Mouse (Mus musculus) gonadal fat pad, adult 2 months (tissue): ENCODE results near the gene Pdik1l. TPM values are rescaled to one million over a fixed set of nuclear protein-coding genes. Genes with fewer than 3 reads are reported as not detected.
A peak's percentile ranks its signal among the peaks of the same experiment; 100 is the strongest.

Experiments
- DNase-seq: peaks from one replicate; pipeline ENCODE4 v3.0.0-alpha.2; 2012; ENCODE audit warnings: low read depth
- polyA plus RNA-seq: library from polyadenylated mRNA; depleted of rRNA; stranded (reverse); fragments of >200 nt; gene quantifications from 2 replicates; pipeline ENCODE4 v1.2.3, GENCODE M21; 2012; rRNA removed

Pdik1l gene
- 6.8 and 8.3 TPM in 2 replicates for polyA plus RNA-seq

GRCm38 (mm10) chr4:134287575-134288025, at the start of gene Pdik1l:
TSS of gene Pdik1l (minus strand) at chr4:134287895.
- DNase-seq: no peak

DNA sequence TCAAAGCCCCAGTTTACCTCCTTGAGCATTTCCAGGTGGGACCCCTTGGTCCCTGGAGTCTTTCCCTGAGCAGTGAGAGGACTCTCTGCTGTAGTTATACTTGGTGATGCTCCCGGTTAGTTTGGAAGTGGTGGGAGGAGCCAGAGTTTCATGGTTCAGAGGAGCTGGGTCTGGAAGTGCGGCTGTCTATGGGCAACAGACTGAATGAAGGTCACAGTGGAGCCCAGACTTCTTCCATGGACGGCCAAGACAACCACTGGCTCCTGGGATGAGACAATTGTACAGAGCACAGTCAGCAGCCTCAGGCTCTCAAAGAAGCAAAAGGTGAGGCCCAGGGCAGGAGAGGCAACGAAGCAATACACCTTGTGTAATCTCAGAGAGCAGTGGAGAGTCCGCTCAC, 42.6 kb upstream of the Pdik1l start:
- DNase-seq: no peak

- no peak for DNase-seq
These were observed 41.1 kb upstream of the Pdik1l start for GRCm38 (mm10) chr4:134328832-134329231.

DNA sequence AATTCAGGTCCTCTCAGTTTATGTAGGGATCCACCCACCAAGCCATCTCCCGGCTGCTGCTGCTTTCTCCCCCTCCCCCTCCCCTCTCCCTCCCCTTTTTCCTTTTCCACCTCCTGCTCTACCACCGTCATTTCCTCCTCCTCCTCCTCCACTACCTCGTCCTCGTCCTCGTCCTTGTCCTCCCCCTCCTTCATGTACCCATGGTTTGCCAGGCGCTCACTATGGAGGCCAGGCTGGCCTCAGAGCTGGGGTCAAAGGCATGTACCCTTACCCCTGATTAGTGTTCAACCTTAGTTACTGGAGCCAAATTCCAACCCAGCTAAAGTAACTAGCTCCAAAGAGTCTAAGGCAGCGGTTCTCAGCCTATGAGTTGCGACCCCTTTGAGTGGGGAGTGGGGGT, 40.5 kb upstream of the Pdik1l start:
- DNase-seq: no peak

DNA sequence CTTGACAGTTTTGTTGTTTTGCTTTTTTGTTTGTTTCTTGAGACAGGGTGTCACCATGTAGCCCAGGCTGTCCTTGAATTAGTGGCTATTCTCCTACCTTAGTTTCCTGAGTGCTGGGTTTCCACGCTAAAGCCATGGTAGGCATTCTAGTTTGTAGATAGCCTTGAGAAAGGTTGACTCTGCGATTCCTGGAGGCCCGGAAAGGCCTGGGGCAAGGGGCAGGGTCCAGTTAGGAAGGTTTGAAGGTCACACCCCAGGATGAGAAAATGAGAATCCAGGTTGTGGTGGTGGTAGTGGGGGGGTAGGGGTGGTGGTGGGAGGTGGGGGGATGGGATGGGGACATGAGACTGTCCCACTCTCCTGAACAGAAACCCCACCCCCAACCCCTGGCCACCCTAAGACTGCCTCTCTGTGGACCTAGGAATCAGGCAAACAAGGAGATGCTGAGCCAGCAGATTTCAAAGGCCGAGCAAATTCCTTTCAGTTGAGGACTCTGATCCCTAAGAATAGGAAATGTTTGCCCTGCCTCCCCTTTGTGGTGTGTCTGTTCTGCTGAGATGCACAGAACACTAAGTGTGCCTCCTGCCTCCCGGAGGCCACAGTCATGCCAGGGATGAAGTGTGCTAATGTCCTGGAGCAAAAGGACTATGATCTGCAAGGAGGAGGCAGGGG, 39.3 kb upstream of the Pdik1l start:
- no peak for DNase-seq

- DNase-seq: no peak
These were observed 37.0 kb upstream of the Pdik1l start for GRCm38 (mm10) chr4:134324655-134325054.

- DNase-seq: no peak
These were observed 33.8 kb upstream of the Pdik1l start for GRCm38 (mm10) chr4:134321524-134321923.

- DNase-seq: no peak
These were observed 32.0 kb upstream of the Pdik1l start for GRCm38 (mm10) chr4:134319674-134320073.

DNA sequence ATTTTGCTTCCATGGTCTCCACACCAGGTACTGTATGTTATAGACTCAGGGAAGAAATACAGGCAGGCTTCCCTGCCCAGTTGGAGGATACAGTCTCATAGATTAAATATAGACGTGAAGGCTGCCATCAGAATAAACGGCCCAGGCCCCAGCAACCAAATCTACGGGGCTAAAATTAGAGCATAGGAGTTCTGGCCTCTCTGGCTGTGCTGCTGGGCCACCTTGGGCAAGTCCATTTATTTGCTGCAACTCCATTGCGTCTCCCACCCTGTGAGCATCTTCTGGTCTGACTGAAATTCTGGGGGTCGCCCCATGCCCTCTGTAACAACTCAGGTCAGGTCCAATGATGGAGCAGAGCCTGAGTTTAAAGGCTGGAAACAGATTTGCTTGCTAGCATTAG, 31.4 kb upstream of the Pdik1l start:
- DNase-seq: no peak

DNA sequence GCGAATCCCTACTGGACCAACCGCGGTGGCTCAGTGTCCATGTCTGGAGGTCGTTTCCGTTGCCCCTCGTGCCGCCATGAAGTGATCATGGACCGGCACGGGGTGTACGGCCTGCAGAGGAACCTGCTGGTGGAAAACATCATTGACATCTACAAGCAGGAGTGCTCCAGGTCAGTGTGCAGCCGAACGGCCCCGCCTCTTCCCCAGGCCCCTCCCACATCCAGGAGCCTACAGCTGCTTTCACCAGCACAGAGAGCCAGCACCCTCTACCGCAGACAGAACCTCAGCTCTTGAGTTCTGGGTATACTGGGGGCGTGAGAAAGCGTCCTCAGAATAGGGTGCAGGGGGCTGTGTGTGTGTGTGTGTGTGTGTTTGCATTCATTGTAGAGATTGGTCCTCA, 28.7 kb upstream of the Pdik1l start:
- DNase-seq: no peak

- DNase-seq: no peak
These were observed 27.8 kb upstream of the Pdik1l start for GRCm38 (mm10) chr4:134315470-134315869.

GRCm38 (mm10) chr4:134314876-134315275, 27.2 kb upstream of the Pdik1l start, which contains the start of gene Trim63:
TSS of gene Trim63 (plus strand) at chr4:134315120.
- no peak for DNase-seq

DNA sequence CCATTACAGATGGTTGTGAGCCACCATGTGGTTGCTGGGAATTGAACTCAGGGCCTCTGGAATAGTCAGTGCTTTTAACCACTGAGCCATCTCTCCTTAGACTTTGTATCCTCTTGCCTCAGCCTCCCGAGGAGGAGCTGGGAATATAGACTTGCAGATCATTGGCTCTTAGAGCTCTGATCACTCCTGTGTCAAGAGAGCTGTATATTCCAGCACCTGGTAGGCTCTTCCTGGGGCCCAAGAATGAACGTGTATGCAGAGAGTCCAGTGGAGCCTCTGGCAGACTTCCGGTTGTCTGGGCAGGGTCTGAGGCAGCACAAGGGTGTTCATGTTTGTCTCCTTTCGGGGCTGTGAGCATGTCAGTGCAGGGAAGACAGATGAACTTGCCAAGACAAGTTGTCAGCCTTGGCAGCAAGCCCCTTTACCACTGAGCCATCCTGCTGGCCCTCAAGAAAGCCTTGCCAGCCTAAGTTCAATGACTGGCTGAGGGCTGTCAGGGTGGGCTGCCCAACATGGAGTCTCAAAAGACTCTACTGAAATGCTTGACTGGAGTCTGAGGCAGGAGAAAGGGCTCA, 26.5 kb upstream of the Pdik1l start:
- DNase-seq: no peak

DNA sequence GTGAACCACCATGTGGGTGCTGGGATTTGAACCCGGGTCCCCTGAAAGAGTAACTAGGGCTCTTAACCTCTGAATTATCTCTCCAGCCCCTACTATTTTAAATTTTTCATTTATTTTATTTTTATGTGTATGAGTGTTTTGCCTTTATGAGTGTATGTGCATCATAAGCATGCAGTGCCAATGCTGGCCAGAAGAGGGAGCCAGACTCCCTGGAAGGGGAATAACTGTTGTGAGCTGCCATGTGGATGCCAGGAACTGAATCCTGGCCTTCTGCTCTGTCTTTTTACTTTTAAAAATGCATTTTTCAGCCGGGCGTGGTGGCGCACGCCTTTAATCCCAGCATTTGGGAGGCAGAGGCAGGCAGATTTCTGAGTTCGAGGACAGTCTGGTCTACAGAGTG, 25.2 kb upstream of the Pdik1l start:
- DNase-seq: no peak

DNA sequence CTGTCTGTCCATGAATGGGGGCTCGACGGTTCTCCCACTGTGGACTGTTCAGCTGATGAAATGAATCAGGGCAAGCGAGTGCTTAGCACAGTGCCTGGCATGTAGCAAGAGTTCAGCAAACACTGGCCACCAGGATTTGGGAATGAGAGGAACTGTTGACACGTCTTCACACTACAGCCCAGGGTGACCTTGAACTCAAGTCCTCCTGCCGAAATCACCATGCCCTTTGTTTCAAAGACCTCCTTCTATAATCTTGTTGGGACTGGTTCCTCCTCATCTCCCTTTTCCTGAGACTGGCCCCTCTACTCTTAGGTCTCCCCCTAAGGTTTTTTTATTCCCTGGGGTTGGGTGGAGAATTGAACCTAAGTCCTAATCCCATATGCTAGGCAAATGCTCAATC, 24.6 kb upstream of the Pdik1l start:
- no peak for DNase-seq

DNA sequence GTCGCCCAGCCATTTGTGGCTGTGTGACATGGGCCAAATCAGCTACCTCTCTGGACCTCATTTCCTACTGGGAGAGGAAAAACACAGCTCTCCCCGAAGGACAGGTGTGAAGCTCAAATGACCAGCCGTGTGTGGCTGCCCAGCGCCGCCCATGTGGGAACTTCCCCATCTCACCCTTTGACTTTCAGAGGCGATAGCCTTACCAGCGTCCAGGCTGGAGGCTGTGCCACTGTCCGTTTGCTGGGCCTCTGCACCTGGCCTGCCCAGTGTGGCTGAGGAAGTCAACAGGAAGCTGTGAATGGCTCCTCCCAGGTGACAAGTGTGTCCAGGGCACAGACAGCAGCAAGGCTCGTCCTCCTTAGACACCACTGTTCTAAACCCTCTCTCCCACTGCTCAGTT, 24.1 kb upstream of the Pdik1l start:
- no peak for DNase-seq

DNA sequence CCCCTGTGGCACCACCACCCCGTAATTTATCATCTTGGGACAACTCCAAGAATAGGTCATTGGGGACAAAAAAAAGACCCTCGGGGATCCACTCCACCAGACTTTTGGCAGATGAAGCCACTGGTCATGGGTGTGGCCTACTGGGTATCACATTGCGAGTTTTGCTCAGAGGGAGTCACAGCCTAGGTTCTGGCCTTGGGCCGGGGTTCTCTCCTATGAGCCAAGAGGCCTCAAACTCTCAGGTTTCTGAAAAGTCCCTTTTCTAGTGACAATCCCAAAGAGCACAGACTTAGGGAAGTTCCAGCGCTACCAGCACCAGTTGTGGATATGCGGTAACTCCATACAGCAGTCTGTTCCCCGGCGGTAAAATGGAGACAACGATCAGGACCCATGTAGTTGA, 23.0 kb upstream of the Pdik1l start:
- no peak for DNase-seq

DNA sequence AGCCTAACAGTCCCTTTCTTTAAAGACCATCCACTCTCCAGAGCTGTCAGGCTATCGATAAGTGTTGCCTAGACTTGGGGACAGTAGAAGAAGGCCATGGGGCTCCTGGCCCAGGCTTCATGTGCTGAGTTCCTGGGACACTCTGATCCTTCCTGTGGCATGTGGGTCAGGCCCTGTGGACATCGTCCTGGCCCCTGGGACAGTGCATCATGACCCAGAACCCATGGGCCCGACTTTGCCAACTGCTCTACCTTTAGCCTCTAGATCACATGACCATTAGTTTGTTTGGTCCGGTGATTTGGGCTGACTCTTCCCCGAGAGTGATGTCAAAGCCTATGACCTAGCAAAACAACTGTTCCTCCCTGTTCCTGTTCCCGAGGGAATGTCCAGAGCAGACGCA, 22.4 kb upstream of the Pdik1l start:
- DNase-seq: no peak

DNA sequence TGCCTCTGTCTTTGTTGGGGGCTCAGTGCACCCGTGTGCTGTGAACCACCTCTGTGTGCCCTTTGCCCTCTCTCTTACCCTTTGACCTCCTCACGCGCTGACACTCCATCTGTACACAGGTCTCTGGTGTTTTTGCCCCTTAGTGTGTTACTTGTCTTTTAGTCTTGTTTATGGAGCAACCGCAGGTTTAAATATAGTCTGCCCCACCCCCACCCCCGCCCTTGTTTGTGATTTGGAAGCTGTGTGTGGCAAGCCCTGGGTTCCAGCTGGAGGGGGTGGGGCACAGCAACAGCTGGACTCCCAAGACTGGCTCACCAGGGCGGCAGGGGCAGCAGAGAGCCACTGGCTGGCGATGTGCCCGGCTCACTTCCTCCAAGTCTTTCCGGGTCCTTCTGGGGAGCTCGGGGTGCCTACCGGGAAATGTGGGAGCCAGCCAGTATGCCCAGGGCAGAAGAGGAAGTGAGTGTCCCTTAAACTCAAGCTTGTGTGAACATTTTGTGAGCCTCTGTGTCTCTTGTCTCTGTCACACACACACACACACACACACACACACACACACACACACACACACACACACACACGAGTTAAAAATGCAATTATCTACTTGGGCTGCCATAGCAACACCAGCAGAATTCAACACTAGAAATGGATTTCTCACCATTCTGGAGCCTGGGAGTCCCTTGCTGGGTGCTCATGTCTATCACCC, 19.8 kb upstream of the Pdik1l start:
- DNase-seq: no peak

DNA sequence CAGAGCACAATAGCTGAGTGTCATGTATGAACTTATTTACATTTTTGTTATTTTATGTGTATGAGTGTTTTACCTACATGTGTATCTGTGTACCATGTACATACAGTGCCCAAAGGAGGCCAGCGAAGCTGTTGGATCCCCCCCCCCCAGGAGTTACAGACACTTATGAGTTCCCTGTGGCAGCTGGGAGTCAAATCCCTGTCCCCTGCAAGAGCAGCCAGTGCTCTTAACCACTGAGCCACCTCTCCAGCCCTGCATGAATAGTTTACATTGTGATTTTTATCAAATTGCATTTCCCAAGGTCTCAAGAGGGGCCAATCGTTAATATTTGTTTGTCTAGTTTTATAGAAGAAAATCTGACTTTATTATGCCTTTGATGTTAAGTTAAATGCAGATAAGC, 19.3 kb upstream of the Pdik1l start:
- DNase-seq: no peak

GRCm38 (mm10) chr4:134302084-134302483, 14.4 kb upstream of the Pdik1l start:
- DNase-seq: no peak

GRCm38 (mm10) chr4:134300316-134300715, 12.6 kb upstream of the Pdik1l start:
- DNase-seq: peak; percentile 56

- DNase-seq: no peak
These were observed 11.8 kb upstream of the Pdik1l start for GRCm38 (mm10) chr4:134299498-134299810.
